Mouse (Mus musculus): Measurements from ENCODE around the gene Actr5. TPM values are rescaled to one million over a fixed set of nuclear protein-coding genes. Genes with fewer than 3 reads are reported as not detected.

Actr5 gene
- polyA plus RNA-seq, 1 experiment from 2014 or later: 5.1 TPM

- no peak for TF ChIP-seq EP300 (optimal IDR thresholded peaks at IDR 0.05)
- TF ChIP-seq CTCF (IDR thresholded peaks at IDR 0.05; ENCODE audit: low read depth): peak; percentile 92
- Histone ChIP-seq H3K36me3 (ENCODE audit: control insufficient read depth, insufficient read depth, low read length) (no peaks in the 10 kb centered on the region), H3K9me3 (ENCODE audit: control insufficient read depth, low read length) (no peaks in the 10 kb centered on the region), H3K4me3 (ENCODE audit: low read depth, low read length) (no peak overlapping the region), H3K9ac (ENCODE audit: low read length) (no peak overlapping the region), H3K4me1 (replicated peaks; ENCODE audit: control insufficient read depth, insufficient read depth) (no peaks in the 10 kb centered on the region), H3K27me3 (ENCODE audit: control insufficient read depth, insufficient read depth, low read length) (no peaks in the 10 kb centered on the region), H3K27ac (replicated peaks) (no peak overlapping the region), H3K4me2 (replicated peaks; ENCODE audit: low read depth) (no peak overlapping the region)
- DNase-seq (ENCODE audit: low spot score) (peak; percentile 73), ATAC-seq (ENCODE audit: low FRiP score, low TSS enrichment) (peak; percentile 50)
- 8% methylated on average over 4 of the region's 4 CpGs for WGBS
Observed at GRCm38 (mm10) chr2:158652985-158653384, 28.3 kb downstream of the Actr5 start.

- Histone ChIP-seq H3K27me3 (ENCODE audit: control insufficient read depth, insufficient read depth, low read length) (no peaks in the 10 kb centered on the region), H3K36me3 (ENCODE audit: control insufficient read depth, insufficient read depth, low read length) (no peaks in the 10 kb centered on the region), H3K9ac (ENCODE audit: low read length) (no peak overlapping the region), H3K4me2 (replicated peaks; ENCODE audit: low read depth) (no peak overlapping the region), H3K9me3 (ENCODE audit: control insufficient read depth, low read length) (no peaks in the 10 kb centered on the region), H3K4me1 (replicated peaks; ENCODE audit: control insufficient read depth, insufficient read depth) (no peaks in the 10 kb centered on the region), H3K4me3 (ENCODE audit: low read depth, low read length) (no peak overlapping the region), H3K27ac (replicated peaks) (no peak overlapping the region)
- ATAC-seq (ENCODE audit: low FRiP score, low TSS enrichment) (no peak), DNase-seq (ENCODE audit: low spot score) (no peak)
- 66% methylated on average over 9 of the region's 9 CpGs for WGBS
- TF ChIP-seq CTCF (IDR thresholded peaks at IDR 0.05; ENCODE audit: low read depth) (no peak), EP300 (optimal IDR thresholded peaks at IDR 0.05) (no peak)
Observed at GRCm38 (mm10) chr2:158654717-158655116, 30.0 kb downstream of the Actr5 start.

GRCm38 (mm10) chr2:158655806-158656205 is 31.1 kb downstream of the Actr5 start:
- 82% methylated on average over 4 of the region's 4 CpGs for WGBS
- Histone ChIP-seq H3K27me3 (ENCODE audit: control insufficient read depth, insufficient read depth, low read length) (no peaks in the 10 kb centered on the region), H3K9me3 (ENCODE audit: control insufficient read depth, low read length) (no peaks in the 10 kb centered on the region), H3K4me2 (replicated peaks; ENCODE audit: low read depth) (no peak overlapping the region), H3K27ac (replicated peaks) (no peak overlapping the region), H3K9ac (ENCODE audit: low read length) (no peak overlapping the region), H3K36me3 (ENCODE audit: control insufficient read depth, insufficient read depth, low read length) (no peaks in the 10 kb centered on the region), H3K4me3 (ENCODE audit: low read depth, low read length) (no peak overlapping the region), H3K4me1 (replicated peaks; ENCODE audit: control insufficient read depth, insufficient read depth) (no peaks in the 10 kb centered on the region)
- ATAC-seq (ENCODE audit: low FRiP score, low TSS enrichment) (no peak), DNase-seq (ENCODE audit: low spot score) (no peak)
- TF ChIP-seq CTCF (IDR thresholded peaks at IDR 0.05; ENCODE audit: low read depth) (no peak), EP300 (optimal IDR thresholded peaks at IDR 0.05) (no peak)

- H3K36me3 ChIP-seq (ENCODE audit: control insufficient read depth, insufficient read depth, low read length): no peaks in the 10 kb centered on the region
- peak; percentile 69 for DNase-seq (ENCODE audit: low spot score)
- peak; percentile 83 for ATAC-seq (ENCODE audit: low FRiP score, low TSS enrichment)
- no peaks in the 10 kb centered on the region for H3K27me3 ChIP-seq (ENCODE audit: control insufficient read depth, insufficient read depth, low read length)
- no peak for TF ChIP-seq CTCF (IDR thresholded peaks at IDR 0.05; ENCODE audit: low read depth)
- no peak for TF ChIP-seq EP300 (optimal IDR thresholded peaks at IDR 0.05)
- H3K9me3 ChIP-seq (ENCODE audit: control insufficient read depth, low read length): no peaks in the 10 kb centered on the region
- WGBS: 25% methylated on average over 6 of the region's 6 CpGs
- no peak overlapping the region for H3K4me2 ChIP-seq (replicated peaks; ENCODE audit: low read depth)
- H3K9ac ChIP-seq (ENCODE audit: low read length): no peak overlapping the region
- H3K27ac ChIP-seq (replicated peaks): 0 out of 2 replicates have a peak overlapping the region, but pooled peaks have one; percentile 30
- H3K4me3 ChIP-seq (ENCODE audit: low read depth, low read length): no peak overlapping the region
- H3K4me1 ChIP-seq (replicated peaks; ENCODE audit: control insufficient read depth, insufficient read depth): no peaks in the 10 kb centered on the region
Observed at GRCm38 (mm10) chr2:158658822-158659221, 34.1 kb downstream of the Actr5 start.

- H3K27ac ChIP-seq (replicated peaks): 0 out of 2 replicates have a peak overlapping the region, but pooled peaks have one; percentile 30
- 55% methylated on average over 3 of the region's 3 CpGs for WGBS
Observed at GRCm38 (mm10) chr2:158659346-158659745, 34.7 kb downstream of the Actr5 start.

GRCm38 (mm10) chr2:158665098-158665497 is 40.4 kb downstream of the Actr5 start, which contains the start of gene Ppp1r16b:
Ppp1r16b (plus strand) TSS chr2:158665398.
- no peaks in the 10 kb centered on the region for H3K36me3 ChIP-seq (ENCODE audit: control insufficient read depth, insufficient read depth, low read length)
- no peak within 1 kb of the TSS for H3K27ac ChIP-seq (replicated peaks)
- DNase-seq (ENCODE audit: low spot score): no peak
- H3K9me3 ChIP-seq (ENCODE audit: control insufficient read depth, low read length): no peaks in the 10 kb centered on the region
- H3K27me3 ChIP-seq (ENCODE audit: control insufficient read depth, insufficient read depth, low read length): peaks cover 14% of the 10 kb centered on the region; the same call in 1 of the 2 replicates
- WGBS: 52% methylated on average over 4 of the region's 4 CpGs
- H3K4me3 ChIP-seq (ENCODE audit: low read depth, low read length): no peak within 1 kb of the TSS
- H3K4me1 ChIP-seq (replicated peaks; ENCODE audit: control insufficient read depth, insufficient read depth): peaks cover 3% of the 10 kb centered on the region; the same call in 1 of the 2 replicates
- H3K9ac ChIP-seq (ENCODE audit: low read length): no peak within 1 kb of the TSS
- H3K4me2 ChIP-seq (replicated peaks; ENCODE audit: low read depth): no peak within 1 kb of the TSS
- no peak for ATAC-seq (ENCODE audit: low FRiP score, low TSS enrichment)
- TF ChIP-seq CTCF (IDR thresholded peaks at IDR 0.05; ENCODE audit: low read depth): no peak
- no peak for TF ChIP-seq EP300 (optimal IDR thresholded peaks at IDR 0.05)

More at GRCm38 (mm10) chr2:158659346-158659745, 34.7 kb downstream of the Actr5 start:
- no peak for TF ChIP-seq CTCF (IDR thresholded peaks at IDR 0.05; ENCODE audit: low read depth)
- TF ChIP-seq EP300 (optimal IDR thresholded peaks at IDR 0.05): no peak
- ATAC-seq (ENCODE audit: low FRiP score, low TSS enrichment) (no peak), DNase-seq (ENCODE audit: low spot score) (no peak)
- Histone ChIP-seq H3K36me3 (ENCODE audit: control insufficient read depth, insufficient read depth, low read length) (no peaks in the 10 kb centered on the region), H3K27me3 (ENCODE audit: control insufficient read depth, insufficient read depth, low read length) (no peaks in the 10 kb centered on the region), H3K4me2 (replicated peaks; ENCODE audit: low read depth) (no peak overlapping the region), H3K9ac (ENCODE audit: low read length) (no peak overlapping the region), H3K9me3 (ENCODE audit: control insufficient read depth, low read length) (no peaks in the 10 kb centered on the region), H3K4me1 (replicated peaks; ENCODE audit: control insufficient read depth, insufficient read depth) (no peaks in the 10 kb centered on the region), H3K4me3 (ENCODE audit: low read depth, low read length) (no peak overlapping the region)

Measured in stomach, postnatal 0 days (tissue).